Mouse (Mus musculus) cerebellum, adult 2 months (tissue): ENCODE measurements around the gene Fam13c. TPM values are rescaled to one million over a fixed set of nuclear protein-coding genes. Genes with fewer than 3 reads are reported as not detected.

Source experiments
- DNase-seq, 2 experiments: peaks; one replicate each; pipeline ENCODE4 v3.0.0; 2021
- H3K27ac ChIP-seq: fragments of 200-500 bp; 2 replicates; pipeline ENCODE4 v1.5.1; 2012; ENCODE audit warnings: low read length, control low read depth, inconsistent platforms; ENCODE audit not compliant: insufficient read depth
- H3K27me3 ChIP-seq: fragments of 200-500 bp; 2 replicates; pipeline ENCODE4 v1.6.1; 2012; ENCODE audit warnings: inconsistent platforms, mild to moderate bottlenecking, low read length, moderate library complexity; ENCODE audit not compliant: control insufficient read depth, insufficient read depth
- H3K4me1 ChIP-seq: fragments of 200-500 bp; 2 replicates; pipeline ENCODE4 v1.6.1; 2011; ENCODE audit warnings: low read length; ENCODE audit not compliant: control insufficient read depth, insufficient read depth
- H3K4me3 ChIP-seq: fragments of 200-500 bp; replicated peaks from 2 replicates; pipeline ENCODE3; 2011; ENCODE audit warnings: mild to moderate bottlenecking, low read depth, low read length, control low read depth; ENCODE audit not compliant: insufficient read depth
- CTCF ChIP-seq: fragments of 200-500 bp; IDR thresholded peaks from 2 replicates; pipeline ENCODE4 v1.5.1; 2011; ENCODE audit warnings: low read depth, mild to moderate bottlenecking, control low read depth, low read length, moderate library complexity, borderline replicate concordance; ENCODE audit not compliant: insufficient read depth
- POLR2A ChIP-seq: fragments of 200-500 bp; IDR thresholded peaks from 2 replicates; pipeline ENCODE4 v1.6.1; 2011; ENCODE audit warnings: low read length, control low read depth, borderline replicate concordance; ENCODE audit not compliant: insufficient read depth
- WGBS: fragments of 180-500 bp; shearing (Covaris S2); methylation state at CpG from one replicate; pipeline ENCODE4 v1.1.7; 2018; 5-methylcytosine and 5-hydroxymethylcytosine counted together
- polyA plus RNA-seq: library from polyadenylated mRNA; depleted of rRNA; stranded (reverse); fragments of >200 nt; gene quantifications from 2 replicates; pipeline ENCODE4 v1.2.3, GENCODE M21; 2012; rRNA removed

Fam13c gene
- polyA plus RNA-seq: 20.8 and 22.3 TPM in 2 replicates

DNA sequence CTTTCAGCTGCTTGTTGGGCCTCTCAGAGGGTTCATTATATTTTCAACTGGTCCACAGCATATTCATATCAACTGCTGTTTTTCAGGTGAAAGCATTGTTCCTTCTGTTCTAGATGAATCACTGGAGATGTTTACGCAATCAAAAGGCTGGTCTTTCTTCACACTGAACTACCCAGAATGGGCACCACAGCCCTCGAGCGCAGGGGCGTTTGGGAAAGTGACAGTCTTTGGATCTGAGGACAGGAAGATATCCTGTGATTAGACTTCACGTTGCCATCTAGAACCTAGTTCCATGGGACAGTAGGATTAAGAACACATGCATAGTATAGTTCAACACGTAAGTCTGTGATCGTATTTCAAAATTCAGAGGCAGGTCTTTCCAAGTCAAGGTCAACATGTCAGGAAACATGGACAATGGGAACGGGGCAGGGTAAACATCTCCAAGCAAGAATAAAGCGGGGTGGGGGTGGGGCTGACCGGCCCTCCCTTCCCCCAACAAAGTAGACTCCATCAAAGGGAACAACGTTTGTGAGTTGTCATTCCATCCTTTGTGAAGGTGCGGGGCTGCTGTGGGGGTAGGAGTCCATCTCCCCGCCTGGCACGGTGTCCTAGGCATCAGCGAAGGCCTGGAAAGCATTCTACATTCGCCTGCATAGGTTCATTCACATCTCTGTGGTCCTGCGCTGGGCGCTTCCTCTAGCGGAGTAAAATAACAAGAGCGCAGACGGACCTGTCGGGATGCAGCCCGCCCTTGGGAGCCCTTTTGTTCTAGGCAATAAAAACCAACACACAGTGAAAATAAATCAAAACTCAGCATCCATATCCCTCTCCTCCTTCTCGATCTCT, at the start of gene Fam13c:
TSS of gene Fam13c (plus strand) at position 806 of the 846 bp plus-strand sequence.
- TF ChIP-seq POLR2A (no peak), CTCF (no peak)
- Histone ChIP-seq H3K4me1 (peaks cover 4% of the 10 kb centered on the region; the same call in 1 of the 2 replicates), H3K4me3 (peak within 1 kb of the TSS; percentile 65), H3K27me3 (no peaks in the 10 kb centered on the region), H3K27ac (peak within 1 kb of the TSS; percentile 57)
- WGBS: 15% methylated on average over 24 of the region's 24 CpGs
- DNase-seq: peak; percentile 64 to 71

DNA sequence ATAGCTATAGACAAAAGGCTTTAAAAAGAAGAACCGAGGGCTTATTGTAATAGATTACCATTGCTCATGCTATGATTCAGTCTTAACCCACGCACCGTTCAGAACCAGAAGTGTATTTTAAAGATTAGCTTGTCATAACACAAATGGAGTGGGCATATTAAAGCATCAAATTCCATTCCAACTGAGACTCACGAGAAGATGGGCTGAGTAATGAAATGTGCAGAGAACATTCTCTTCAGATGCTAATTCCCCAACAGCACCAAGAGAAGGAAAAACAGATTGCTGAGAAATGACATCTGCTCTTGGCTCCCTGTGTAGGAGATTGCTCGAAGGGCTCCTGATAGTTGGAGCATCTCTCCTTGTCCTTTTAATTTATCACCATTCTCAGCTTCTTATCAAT, 44.4 kb upstream of the Fam13c start:
- Histone ChIP-seq H3K27ac (no peak overlapping the region), H3K27me3 (no peaks in the 10 kb centered on the region), H3K4me1 (no peaks in the 10 kb centered on the region), H3K4me3 (no peak overlapping the region)
- DNase-seq: no peak
- WGBS: 68% methylated on average over 5 of the region's 5 CpGs
- TF ChIP-seq POLR2A (no peak), CTCF (no peak)

DNA sequence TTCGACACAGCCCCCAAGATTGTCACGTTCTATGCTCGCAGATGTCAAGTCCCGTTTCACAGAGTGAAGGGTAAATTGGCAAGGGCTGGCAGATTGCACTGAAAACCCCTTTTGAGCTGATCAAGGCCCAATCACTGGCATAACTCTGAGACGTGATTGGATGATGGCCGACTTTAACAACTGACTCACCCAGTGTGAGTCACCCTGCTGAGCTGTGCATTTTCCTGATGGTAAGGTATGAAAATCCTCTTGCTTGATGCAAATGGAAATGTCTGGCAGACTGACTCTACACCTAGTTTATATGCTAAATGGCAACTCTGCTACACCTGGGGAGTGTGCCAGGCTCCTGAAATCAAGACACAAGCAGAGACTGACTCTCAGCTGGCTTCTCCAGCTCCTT, 42.1 kb upstream of the Fam13c start:
- Histone ChIP-seq H3K4me3 (no peak overlapping the region), H3K4me1 (no peaks in the 10 kb centered on the region), H3K27me3 (no peaks in the 10 kb centered on the region), H3K27ac (no peak overlapping the region)
- no peak for DNase-seq
- 72% methylated on average over 6 of the region's 6 CpGs for WGBS
- no peak for TF ChIP-seq POLR2A
- TF ChIP-seq CTCF: no peak

DNA sequence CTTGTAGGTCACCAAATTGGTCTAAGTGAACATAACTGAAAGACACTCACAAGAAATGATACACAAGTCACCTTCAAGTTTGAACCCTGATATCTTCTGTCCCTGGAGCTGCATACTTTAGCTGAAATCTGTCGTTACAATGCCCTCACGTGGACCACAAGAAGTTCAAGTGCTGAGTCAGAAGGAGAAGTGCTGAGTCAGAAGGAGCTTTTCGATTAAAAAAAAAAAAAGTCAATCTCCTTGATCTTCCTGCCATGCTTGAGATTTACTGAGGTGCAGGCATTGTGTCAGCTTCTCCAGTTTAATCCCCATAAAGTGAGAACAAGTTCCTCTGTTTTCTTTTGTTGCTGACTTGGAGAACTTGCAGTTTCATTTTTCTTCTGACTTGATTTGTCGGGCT, 38.3 kb upstream of the Fam13c start:
- TF ChIP-seq POLR2A (no peak), CTCF (no peak)
- Histone ChIP-seq H3K27me3 (no peaks in the 10 kb centered on the region), H3K4me1 (no peaks in the 10 kb centered on the region), H3K27ac (no peak overlapping the region), H3K4me3 (no peak overlapping the region)
- DNase-seq: no peak
- 88% methylated on average over 4 of the region's 4 CpGs for WGBS

DNA sequence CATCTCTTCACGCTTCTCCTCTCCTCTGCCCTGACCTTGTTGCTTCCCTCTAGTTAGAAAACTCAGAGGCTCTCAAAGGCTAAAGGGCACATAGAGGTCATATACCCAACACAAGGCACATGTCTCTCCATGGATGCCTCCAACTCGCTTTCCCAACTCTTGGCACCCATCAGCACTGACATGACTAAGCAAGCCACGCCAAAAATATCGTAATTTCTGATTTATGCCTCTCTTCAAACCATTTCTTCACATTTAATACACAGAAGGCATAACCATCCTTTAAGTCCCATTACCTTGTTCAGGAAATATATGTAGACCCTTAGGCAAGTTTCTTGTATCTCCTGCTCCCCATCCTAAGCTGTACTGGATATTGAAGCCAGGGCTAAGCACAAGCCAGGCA, 37.6 kb upstream of the Fam13c start:
- H3K27me3 ChIP-seq: no peaks in the 10 kb centered on the region
- no peak overlapping the region for H3K4me3 ChIP-seq
- no peak for DNase-seq
- WGBS: 91% methylated on average over 4 of the region's 4 CpGs
- H3K27ac ChIP-seq: no peak overlapping the region
- TF ChIP-seq CTCF: no peak
- TF ChIP-seq POLR2A: no peak
- no peaks in the 10 kb centered on the region for H3K4me1 ChIP-seq

DNA sequence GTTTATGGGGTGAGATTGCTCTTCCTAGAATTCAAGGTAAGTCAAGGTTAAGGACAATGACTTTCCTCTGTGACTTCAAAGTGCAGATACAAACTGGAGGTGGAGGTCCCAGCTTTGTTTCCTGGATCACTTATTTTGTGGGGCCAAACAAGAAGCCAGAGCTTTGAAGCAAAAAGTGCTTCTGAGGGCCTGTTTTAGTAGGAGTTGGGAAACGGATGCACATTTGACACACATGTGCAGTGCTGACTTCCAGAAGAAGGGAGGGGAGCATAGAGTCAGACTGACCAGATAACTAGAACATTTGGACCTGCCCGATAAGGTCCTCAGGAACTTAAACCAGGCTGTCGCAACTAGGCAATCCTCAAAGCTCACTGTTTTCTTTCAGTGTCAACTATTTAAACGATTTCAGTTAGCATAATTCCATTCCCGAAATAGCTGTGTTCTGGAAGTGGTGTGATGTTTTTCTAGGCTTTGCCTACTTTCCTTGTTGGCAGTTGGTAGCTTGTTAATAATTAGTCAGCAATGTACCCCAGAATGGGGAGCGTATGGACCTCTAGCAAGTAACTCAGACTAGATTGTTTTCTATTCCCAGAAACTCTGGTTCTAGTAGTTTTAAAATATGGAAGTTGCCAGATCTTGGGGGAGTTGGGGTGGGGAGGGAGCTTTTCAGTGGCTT, 22.3 kb upstream of the Fam13c start:
- Histone ChIP-seq H3K4me1 (no peaks in the 10 kb centered on the region), H3K4me3 (no peak overlapping the region), H3K27me3 (no peaks in the 10 kb centered on the region), H3K27ac (no peak overlapping the region)
- DNase-seq: no peak
- WGBS: 93% methylated on average over 6 of the region's 6 CpGs
- TF ChIP-seq POLR2A (no peak), CTCF (no peak)

DNA sequence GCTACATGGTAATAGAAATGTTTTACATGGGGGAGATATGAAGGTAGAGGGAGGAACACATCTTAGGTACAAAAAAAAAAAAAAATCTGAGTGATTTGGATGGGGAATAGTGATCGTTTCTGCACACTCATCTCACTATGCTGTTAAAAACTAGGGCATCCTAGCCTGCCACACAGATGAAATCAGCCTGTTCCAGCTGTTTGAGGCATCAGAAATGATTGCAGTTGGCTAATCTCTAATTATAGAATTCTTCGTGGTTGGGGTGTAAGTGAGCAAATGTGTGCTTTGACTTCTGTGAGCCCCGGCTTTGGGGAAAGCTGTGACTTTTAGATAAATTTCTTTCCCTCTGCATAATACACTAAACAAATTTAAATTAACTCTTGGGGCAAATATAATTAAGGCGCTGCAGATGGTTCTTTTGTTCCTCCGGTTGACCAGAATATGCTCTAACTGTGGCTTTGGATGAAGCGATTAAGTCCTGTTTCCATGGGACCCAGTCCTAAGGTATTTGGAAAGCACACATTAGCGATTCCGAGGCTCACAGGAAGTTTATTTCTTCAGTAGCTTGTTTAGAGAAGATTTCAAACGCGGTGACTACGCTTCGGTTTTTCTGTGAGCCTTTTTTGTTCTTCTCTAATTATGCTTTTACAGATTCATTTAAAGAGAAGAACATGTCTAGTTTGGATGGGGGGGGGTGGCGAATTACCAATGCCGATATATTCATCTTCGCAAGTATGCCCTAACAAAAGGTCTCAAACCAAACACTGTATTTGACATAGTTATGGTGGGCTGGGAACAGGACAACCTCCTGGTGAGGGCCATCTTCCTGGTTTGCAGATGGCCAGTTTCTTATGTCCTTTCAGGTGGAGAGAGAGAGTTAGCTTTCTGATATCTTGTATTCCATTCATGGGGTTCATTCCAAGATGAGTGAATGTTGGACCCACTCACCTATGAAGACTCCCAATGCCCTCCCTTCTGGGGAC, 20.7 kb upstream of the Fam13c start:
- no peaks in the 10 kb centered on the region for H3K27me3 ChIP-seq
- no peak overlapping the region for H3K4me3 ChIP-seq
- TF ChIP-seq CTCF (no peak), POLR2A (no peak)
- no peak for DNase-seq
- H3K4me1 ChIP-seq: no peaks in the 10 kb centered on the region
- H3K27ac ChIP-seq: no peak overlapping the region
- 41% methylated on average over 15 of the region's 15 CpGs for WGBS
